In the genomic region with DNA sequence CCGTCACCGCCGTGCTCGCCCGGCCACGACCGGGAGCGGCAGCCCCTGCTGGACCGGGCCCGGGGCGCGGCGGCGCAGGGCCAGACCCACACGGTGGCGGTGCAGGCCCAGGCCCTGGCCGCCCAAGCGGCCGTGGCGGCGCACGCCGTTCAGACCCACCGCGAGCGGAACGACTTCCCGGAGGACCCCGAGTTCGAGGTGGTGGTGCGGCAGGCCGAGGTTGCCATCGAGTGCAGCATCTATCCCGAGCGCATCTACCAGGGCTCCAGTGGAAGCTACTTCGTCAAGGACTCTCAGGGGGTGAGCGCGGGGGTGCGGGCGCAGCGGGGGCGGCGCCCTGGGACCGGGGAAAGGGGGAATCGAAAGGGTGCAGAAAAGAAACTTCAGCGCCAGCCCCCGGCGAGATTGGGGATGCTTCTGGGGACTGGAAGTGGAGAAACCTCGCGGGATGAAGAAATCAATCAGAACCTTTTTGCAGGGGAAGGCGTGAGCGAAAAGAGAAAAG, we compare ENCODE assay signal across 8 mouse cellular contexts. TPM values are rescaled to one million over a fixed set of nuclear protein-coding genes. Genes with fewer than 3 reads are reported as not detected.
A peak's percentile ranks its signal among the peaks of the same experiment; 100 is the strongest.
DNase-seq lines count a peak whose midpoint lies in the region; ATAC-seq lines count a peak whose summit lies in the region.

No protein-coding gene starts in this region.

- no peaks in the 10 kb centered on the region for H3K9me3 ChIP-seq in kidney, embryonic 14.5 days (ENCODE audit: control insufficient read depth, low read length)
- no peaks in the 10 kb centered on the region for H3K9me3 ChIP-seq in embryonic facial prominence, embryonic 11.5 days (replicated peaks; ENCODE audit: control insufficient read depth, low read length)
- H3K9me3 ChIP-seq in intestine, embryonic 16.5 days (ENCODE audit: control insufficient read depth, low read length): no peaks in the 10 kb centered on the region
- no peaks in the 10 kb centered on the region for H3K9me3 ChIP-seq in midbrain, embryonic 15.5 days

- peak overlapping the region; percentile 77 for H3K27ac ChIP-seq in kidney, embryonic 14.5 days (ENCODE audit: low read depth, low read length)
- H3K27ac ChIP-seq in embryonic facial prominence, embryonic 11.5 days (replicated peaks; ENCODE audit: low read depth, low read length): peak overlapping the region; percentile 62
- peak overlapping the region; percentile 90 for H3K27ac ChIP-seq in intestine, embryonic 16.5 days (ENCODE audit: low read length)
- peak overlapping the region; percentile 89 for H3K27ac ChIP-seq in midbrain, embryonic 15.5 days

- H3K9ac ChIP-seq in kidney, embryonic 14.5 days (ENCODE audit: low read depth, low read length): peak overlapping the region; percentile 88
- peak overlapping the region; percentile 82 for H3K9ac ChIP-seq in embryonic facial prominence, embryonic 11.5 days (replicated peaks; ENCODE audit: low read length)
- H3K9ac ChIP-seq in intestine, embryonic 16.5 days (ENCODE audit: low read depth, low read length): peak overlapping the region; percentile 88
- H3K9ac ChIP-seq in midbrain, embryonic 15.5 days: peak overlapping the region; percentile 68

- peak; percentile 70 for ATAC-seq in kidney, embryonic 14.5 days (ENCODE audit: low FRiP score, low TSS enrichment)
- ATAC-seq in embryonic facial prominence, embryonic 11.5 days (replicated peaks; ENCODE audit: insufficient number of reproducible peaks, low FRiP score, low TSS enrichment, low read depth): peak; percentile 79
- ATAC-seq in intestine, embryonic 16.5 days: peak; percentile 69
- peak; percentile 69 for ATAC-seq in midbrain, embryonic 15.5 days (replicated peaks)

- H3K36me3 ChIP-seq in kidney, embryonic 14.5 days (ENCODE audit: control insufficient read depth, insufficient read depth, low read length): peaks cover 10% of the 10 kb centered on the region; the same call in 1 of the 2 replicates
- no peaks in the 10 kb centered on the region for H3K36me3 ChIP-seq in embryonic facial prominence, embryonic 11.5 days (replicated peaks; ENCODE audit: control insufficient read depth, insufficient read depth, low read depth, low read length)
- H3K36me3 ChIP-seq in intestine, embryonic 16.5 days (ENCODE audit: control insufficient read depth, insufficient read depth, low read length): no peaks in the 10 kb centered on the region
- no peaks in the 10 kb centered on the region for H3K36me3 ChIP-seq in midbrain, embryonic 15.5 days (replicated peaks)

- DNase-seq in kidney, postnatal 4 days: no peak
- DNase-seq in ES-CJ7 (ENCODE audit: low read depth, low spot score): peak; percentile 41
- DNase-seq in embryonic facial prominence, embryonic 11.5 days (ENCODE audit: low spot score): peak; percentile 42
- no peak for DNase-seq in adrenal gland, postnatal 4 days (ENCODE audit: low spot score in 2 of 2)
- DNase-seq in kidney, postnatal 14 days: no peak

- peaks cover 13% of the 10 kb centered on the region for H3K4me1 ChIP-seq in kidney, embryonic 14.5 days (ENCODE audit: control insufficient read depth, insufficient read depth, low read length)
- peaks cover 4% of the 10 kb centered on the region; the same call in 1 of the 2 replicates for H3K4me1 ChIP-seq in embryonic facial prominence, embryonic 11.5 days (ENCODE audit: control insufficient read depth, insufficient read depth, low read length)
- H3K4me1 ChIP-seq in intestine, embryonic 16.5 days (ENCODE audit: control insufficient read depth, insufficient read depth, low read length): peaks cover 17% of the 10 kb centered on the region
- peaks cover 36% of the 10 kb centered on the region for H3K4me1 ChIP-seq in midbrain, embryonic 15.5 days

- no peaks in the 10 kb centered on the region for H3K27me3 ChIP-seq in kidney, embryonic 14.5 days (ENCODE audit: control insufficient read depth, insufficient read depth, low read length)
- no peaks in the 10 kb centered on the region for H3K27me3 ChIP-seq in embryonic facial prominence, embryonic 11.5 days (ENCODE audit: control insufficient read depth, insufficient read depth, low read length)
- no peaks in the 10 kb centered on the region for H3K27me3 ChIP-seq in intestine, embryonic 16.5 days (replicated peaks; ENCODE audit: control insufficient read depth, insufficient read depth, low read length)
- H3K27me3 ChIP-seq in midbrain, embryonic 15.5 days (replicated peaks): no peaks in the 10 kb centered on the region

- peak overlapping the region; percentile 91 for H3K4me3 ChIP-seq in kidney, embryonic 14.5 days (ENCODE audit: low read length)
- H3K4me3 ChIP-seq in embryonic facial prominence, embryonic 11.5 days (ENCODE audit: low read depth, low read length): peak overlapping the region; percentile 97
- peak overlapping the region; percentile 93 for H3K4me3 ChIP-seq in intestine, embryonic 16.5 days (ENCODE audit: low read length)
- H3K4me3 ChIP-seq in midbrain, embryonic 15.5 days: peak overlapping the region; percentile 79

- peak overlapping the region; percentile 58 for H3K4me2 ChIP-seq in kidney, embryonic 14.5 days (replicated peaks; ENCODE audit: low read depth, low read length)
- H3K4me2 ChIP-seq in embryonic facial prominence, embryonic 11.5 days (ENCODE audit: low read depth, low read length): peak overlapping the region; percentile 82
- H3K4me2 ChIP-seq in intestine, embryonic 16.5 days (ENCODE audit: low read depth, low read length): peak overlapping the region; percentile 76
- H3K4me2 ChIP-seq in midbrain, embryonic 15.5 days: peak overlapping the region; percentile 73

- under 1% methylated on average over 49 of the region's 52 CpGs for WGBS in kidney, embryonic 14.5 days
- under 1% methylated on average over 52 of the region's 52 CpGs for WGBS in embryonic facial prominence, embryonic 11.5 days
- whole genome bisulfite sequencing in intestine, embryonic 16.5 days: under 1% methylated on average over 52 of the region's 52 CpGs
- WGBS in midbrain, embryonic 15.5 days: under 1% methylated on average over 47 of the region's 52 CpGs

RNA-seq across cellular contexts. Expression of a gene that starts 0.4 kb away (rescaled TPM):
- 26.0 and 37.8 TPM in 2 replicates for polyA plus RNA-seq in kidney, embryonic 14.5 days (2014; fragmentation: Nextera tagmentation; extraction: Ambion mirVana)
- polyA plus RNA-seq in embryonic facial prominence, embryonic 11.5 days (2014; fragmentation: Nextera tagmentation; extraction: Ambion mirVana): 22.4 and 24.3 TPM in 2 replicates
- polyA plus RNA-seq in intestine, embryonic 16.5 days (2015; fragmentation: Nextera tagmentation; extraction: Ambion mirVana): 6.4 and 6.6 TPM in 2 replicates
- polyA plus RNA-seq in midbrain, embryonic 15.5 days (2015; fragmentation: Nextera tagmentation; extraction: Ambion mirVana): 30.1 and 30.6 TPM in 2 replicates
- 10 to 100 TPM; 37.5 to 42.3 TPM for total RNA-seq in adrenal gland, postnatal 4 days (2021)

RNA-seq across cellular contexts. Expression of a gene that starts 4.5 kb away (rescaled TPM):
- 27.8 and 33.6 TPM in 2 replicates for polyA plus RNA-seq in kidney, embryonic 14.5 days (2014; fragmentation: Nextera tagmentation; extraction: Ambion mirVana)
- polyA plus RNA-seq in embryonic facial prominence, embryonic 11.5 days (2014; fragmentation: Nextera tagmentation; extraction: Ambion mirVana): 42.8 and 48.9 TPM in 2 replicates
- 13.9 and 15.8 TPM in 2 replicates for polyA plus RNA-seq in intestine, embryonic 16.5 days (2015; fragmentation: Nextera tagmentation; extraction: Ambion mirVana)
- polyA plus RNA-seq in midbrain, embryonic 15.5 days (2015; fragmentation: Nextera tagmentation; extraction: Ambion mirVana): 154 and 162 TPM in 2 replicates
- total RNA-seq in adrenal gland, postnatal 4 days (2021): 10 to 100 TPM; 15.0 to 16.0 TPM

RNA-seq across cellular contexts. Expression of a gene that starts 38.2 kb away (rescaled TPM):
- 21.2 and 22.9 TPM in 2 replicates for polyA plus RNA-seq in kidney, embryonic 14.5 days (2014; fragmentation: Nextera tagmentation; extraction: Ambion mirVana)
- polyA plus RNA-seq in embryonic facial prominence, embryonic 11.5 days (2014; fragmentation: Nextera tagmentation; extraction: Ambion mirVana): 22.1 and 22.9 TPM in 2 replicates
- 41.5 and 43.8 TPM in 2 replicates for polyA plus RNA-seq in intestine, embryonic 16.5 days (2015; fragmentation: Nextera tagmentation; extraction: Ambion mirVana)
- polyA plus RNA-seq in midbrain, embryonic 15.5 days (2015; fragmentation: Nextera tagmentation; extraction: Ambion mirVana): 6.3 and 7.3 TPM in 2 replicates
- total RNA-seq in adrenal gland, postnatal 4 days (2021): 10 to 100 TPM; 15.1 to 15.3 TPM

RNA-seq across cellular contexts. Expression of a gene that starts 38.6 kb away (rescaled TPM):
- 0.33 and 0.61 TPM in 2 replicates for polyA plus RNA-seq in kidney, embryonic 14.5 days (2014; fragmentation: Nextera tagmentation; extraction: Ambion mirVana)
- not detected in 2 replicates for polyA plus RNA-seq in embryonic facial prominence, embryonic 11.5 days (2014; fragmentation: Nextera tagmentation; extraction: Ambion mirVana)
- 0.16 TPM in 1 of 2 replicates, not detected in the other for polyA plus RNA-seq in intestine, embryonic 16.5 days (2015; fragmentation: Nextera tagmentation; extraction: Ambion mirVana)
- not detected in 2 replicates for polyA plus RNA-seq in midbrain, embryonic 15.5 days (2015; fragmentation: Nextera tagmentation; extraction: Ambion mirVana)
- 1 to 10 TPM; 1.5 to 1.6 TPM for total RNA-seq in adrenal gland, postnatal 4 days (2021)

RNA-seq across cellular contexts. Expression of a gene that starts 45.3 kb away (rescaled TPM):
- polyA plus RNA-seq in kidney, embryonic 14.5 days (2014; fragmentation: Nextera tagmentation; extraction: Ambion mirVana): 7.2 and 9.8 TPM in 2 replicates
- 1.1 and 1.2 TPM in 2 replicates for polyA plus RNA-seq in embryonic facial prominence, embryonic 11.5 days (2014; fragmentation: Nextera tagmentation; extraction: Ambion mirVana)
- polyA plus RNA-seq in intestine, embryonic 16.5 days (2015; fragmentation: Nextera tagmentation; extraction: Ambion mirVana): 2.2 and 2.7 TPM in 2 replicates
- polyA plus RNA-seq in midbrain, embryonic 15.5 days (2015; fragmentation: Nextera tagmentation; extraction: Ambion mirVana): 1.1 and 1.3 TPM in 2 replicates
- 10 to 100 TPM; 21.5 to 22.6 TPM for total RNA-seq in adrenal gland, postnatal 4 days (2021)

Comparison
In these comparisons a context has a peak if more than half of its experiments do, and no peak if none do; other contexts are left out.
1. DNase-seq: peak in ES-CJ7 (single experiment) and embryonic facial prominence, embryonic 11.5 days (single experiment); none in kidney, postnatal 4 days (0 of 2), adrenal gland, postnatal 4 days (0 of 2) and kidney, postnatal 14 days (single experiment).
2. Peak in every context shown above with its lines, with median percentiles within 50 percentile points of each other: ATAC-seq, H3K27ac ChIP-seq, H3K4me2 ChIP-seq, H3K4me3 ChIP-seq and H3K9ac ChIP-seq.